Comparison of ENCODE assay signal across 20 mouse cellular contexts in the genomic region with DNA sequence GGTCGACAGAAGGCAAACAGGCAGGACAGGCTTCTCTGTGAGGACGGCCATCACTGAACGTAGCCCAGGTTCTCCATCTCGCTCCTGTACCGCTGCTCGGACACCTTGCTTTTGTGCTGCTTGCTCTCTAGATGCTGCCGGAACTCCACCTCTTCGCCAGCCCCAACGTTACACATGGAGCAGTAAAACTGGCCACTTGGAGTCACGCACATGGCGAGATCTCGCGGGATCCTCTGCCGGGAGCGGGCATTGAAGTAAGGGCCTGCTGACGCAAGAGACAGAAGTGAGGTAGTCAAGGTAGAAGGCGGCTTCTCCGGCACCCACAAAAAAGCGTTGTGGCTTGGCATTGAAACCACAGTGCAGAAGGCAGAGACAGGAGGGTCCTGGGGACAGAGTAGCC.
"Had no signal": no experiment of that assay in that cellular context is flagged by ENCODE, and none has a peak within 500 bp of the region (broad histone marks: within the 10 kb centered on the region; RNA-seq: fewer than 3 reads in every experiment).

No protein-coding gene starts in this region.

- H3K9ac ChIP-seq: kidney, embryonic 15.5 days; liver, embryonic 13.5 days; midbrain, embryonic 13.5 days; neural tube, embryonic 13.5 days had no signal

- H3K36me3 ChIP-seq: liver, embryonic 13.5 days had no signal

- DNase-seq: kidney, adult 8-10 months; kidney, postnatal 10 days; kidney, postnatal 36 days; layer of hippocampus, postnatal 36 days; liver, embryonic 13.5 days; lung, adult 2 months; lung, postnatal 14 days; lung, postnatal 4 days; retina, postnatal 1 day; right cerebral cortex, postnatal 25 days; spleen, adult 18-20 months; thymus, adult 18-20 months; thymus, postnatal 36 days had no signal

- H3K4me2 ChIP-seq: kidney, embryonic 15.5 days; liver, embryonic 13.5 days; midbrain, embryonic 13.5 days; neural tube, embryonic 13.5 days had no signal

- H3K27ac ChIP-seq: kidney, embryonic 15.5 days; left cerebral cortex, adult 2 months; liver, embryonic 13.5 days; midbrain, embryonic 10.5 days; midbrain, embryonic 13.5 days; neural tube, embryonic 13.5 days had no signal

- H3K4me1 ChIP-seq: kidney, embryonic 15.5 days; liver, embryonic 13.5 days; midbrain, embryonic 10.5 days; midbrain, embryonic 13.5 days had no signal

- H3K4me3 ChIP-seq: kidney, embryonic 15.5 days; left cerebral cortex, adult 2 months; liver, embryonic 13.5 days; midbrain, embryonic 10.5 days; midbrain, embryonic 13.5 days; myocyte; neural tube, embryonic 13.5 days had no signal

- H3K9me3 ChIP-seq: kidney, embryonic 15.5 days; liver, embryonic 13.5 days; midbrain, embryonic 10.5 days; midbrain, embryonic 13.5 days; neural tube, embryonic 13.5 days had no signal

- H3K27me3 ChIP-seq: kidney, embryonic 15.5 days; liver, embryonic 13.5 days; midbrain, embryonic 13.5 days; neural tube, embryonic 13.5 days had no signal

- ATAC-seq: midbrain, embryonic 13.5 days; midbrain, embryonic 16.5 days had no signal
